Mouse (Mus musculus) urinary bladder, postnatal 36 days (tissue): ENCODE measurements around the gene Atg4c.

Source experiments
- DNase-seq, 2 experiments: peaks; one replicate each; pipeline ENCODE4 v3.0.0; 2022; ENCODE audit warnings: low spot score in 2 of 2, mixed read lengths in 1 of 2

The Atg4c gene

GRCm38 (mm10) chr4:99193810-99194582, at the start of gene Atg4c:
TSS of gene Atg4c (plus strand) at chr4:99193934.
- peak; percentile 79 to 82 for DNase-seq

- no peak for DNase-seq
These were observed 42.3 kb upstream of the Atg4c start for GRCm38 (mm10) chr4:99151434-99151833.

GRCm38 (mm10) chr4:99151885-99152558, 41.7 kb upstream of the Atg4c start:
- DNase-seq, result peak in 1 of 2 experiments; percentile 15

GRCm38 (mm10) chr4:99156641-99157307, 37.0 kb upstream of the Atg4c start:
- no peak for DNase-seq

GRCm38 (mm10) chr4:99158495-99158894, 35.2 kb upstream of the Atg4c start:
- DNase-seq, result peak; percentile 14 to 21

GRCm38 (mm10) chr4:99160414-99160813, 33.3 kb upstream of the Atg4c start:
- no peak for DNase-seq

GRCm38 (mm10) chr4:99160899-99161298, 32.8 kb upstream of the Atg4c start:
- no peak for DNase-seq

GRCm38 (mm10) chr4:99161457-99161971, 32.2 kb upstream of the Atg4c start:
- peak; percentile 17 to 18 for DNase-seq

GRCm38 (mm10) chr4:99163001-99163400, 30.7 kb upstream of the Atg4c start:
- no peak for DNase-seq

- no peak for DNase-seq
These were observed 30.2 kb upstream of the Atg4c start for GRCm38 (mm10) chr4:99163547-99163946.

GRCm38 (mm10) chr4:99168869-99169268, 24.9 kb upstream of the Atg4c start:
- DNase-seq, result no peak

- DNase-seq, result no peak
These were observed 19.5 kb upstream of the Atg4c start for GRCm38 (mm10) chr4:99174265-99174664.

GRCm38 (mm10) chr4:99176841-99177240, 16.9 kb upstream of the Atg4c start:
- DNase-seq, result no peak

- DNase-seq, result no peak
These were observed 16.5 kb upstream of the Atg4c start for GRCm38 (mm10) chr4:99177255-99177654.

- DNase-seq, result no peak
These were observed 14.9 kb upstream of the Atg4c start for GRCm38 (mm10) chr4:99178851-99179250.

- DNase-seq, result no peak
These were observed 14.2 kb upstream of the Atg4c start for GRCm38 (mm10) chr4:99179446-99180120.

- DNase-seq, result peak in 1 of 2 experiments; percentile 47
These were observed 12.8 kb upstream of the Atg4c start for GRCm38 (mm10) chr4:99180921-99181320.

- DNase-seq, result peak in 1 of 2 experiments; percentile 56
These were observed 11.9 kb upstream of the Atg4c start for GRCm38 (mm10) chr4:99181739-99182419.

- no peak for DNase-seq
These were observed 10.9 kb upstream of the Atg4c start for GRCm38 (mm10) chr4:99182660-99183431.

- no peak for DNase-seq
These were observed 9.1 kb upstream of the Atg4c start for GRCm38 (mm10) chr4:99184678-99185077.
